Mouse (Mus musculus) MEL (cell line): ENCODE measurements around the gene Capn8. TPM values are rescaled to one million over a fixed set of nuclear protein-coding genes. Genes with fewer than 3 reads are reported as not detected.

Experiments
- DNase-seq: peaks from one replicate; pipeline ENCODE4 v3.0.0; 2011; ENCODE audit warnings: low read depth, low spot score
- H3K27ac ChIP-seq: 2 replicates; pipeline ENCODE4 v1.5.1; 2012; ENCODE audit warnings: low read depth, mild to moderate bottlenecking, control low read depth, low read length, moderate library complexity; ENCODE audit not compliant: control insufficient read depth
- H3K27me3 ChIP-seq, 2 experiments: fragments of 150-350 bp in 1 of 2; sonication (generic) in 1 of 2; 2 replicates each; pipeline ENCODE4 v1.6.1; 2012; ENCODE audit warnings: low read length in 2 of 2, mild to moderate bottlenecking in 2 of 2, improper control_type of control experiment in 1 of 2, moderate library complexity in 1 of 2; ENCODE audit not compliant: insufficient read depth in 2 of 2, control insufficient read depth in 1 of 2
- H3K36me3 ChIP-seq, 2 experiments: 2 replicates each; pipeline ENCODE4 v1.6.1; 2012 to 2014; ENCODE audit warnings: low read length in 2 of 2, improper control_type of control experiment in 1 of 2, inconsistent platforms in 1 of 2, mild to moderate bottlenecking in 1 of 2; ENCODE audit not compliant: insufficient read depth in 2 of 2, control insufficient read depth in 1 of 2
- H3K4me1 ChIP-seq, 2 experiments: fragments of 150-350 bp in 1 of 2; sonication (generic) in 1 of 2; 2 replicates each; pipeline ENCODE4 v1.6.1; 2012; ENCODE audit warnings: low read length in 2 of 2, improper control_type of control experiment in 1 of 2, mild to moderate bottlenecking in 1 of 2; ENCODE audit not compliant: insufficient read depth in 2 of 2, control insufficient read depth in 1 of 2
- H3K4me3 ChIP-seq, 2 experiments: fragments of 150-350 bp in 1 of 2; sonication (generic) in 1 of 2; 2 replicates each; pipeline ENCODE4 v1.5.1; 2012; ENCODE audit warnings: low read depth in 2 of 2, low read length in 2 of 2, mild to moderate bottlenecking in 2 of 2, moderate library complexity in 2 of 2, control low read depth in 1 of 2, improper control_type of control experiment in 1 of 2; ENCODE audit not compliant: control insufficient read depth in 1 of 2, insufficient read depth in 1 of 2
- H3K79me2 ChIP-seq: 2 replicates; pipeline ENCODE4 v1.6.1; 2012; ENCODE audit warnings: mild to moderate bottlenecking, low read length, moderate library complexity; ENCODE audit not compliant: control insufficient read depth, poor library complexity, insufficient read depth
- H3K9ac ChIP-seq: 2 replicates; pipeline ENCODE4 v1.6.1; 2012; ENCODE audit warnings: low read depth, mild to moderate bottlenecking, control low read depth, low read length, moderate library complexity; ENCODE audit not compliant: control insufficient read depth, poor library complexity, severe bottlenecking
- H3K9me3 ChIP-seq: fragments of 150-350 bp; sonication (generic); replicated peaks from 2 replicates; pipeline ENCODE4 v1.6.1; 2012; ENCODE audit warnings: mild to moderate bottlenecking, low read length, improper control_type of control experiment, moderate library complexity; ENCODE audit not compliant: insufficient read depth
- BHLHE40 ChIP-seq: IDR thresholded peaks from 2 replicates; pipeline ENCODE4 v1.6.1; 2012; ENCODE audit warnings: low read depth, mild to moderate bottlenecking, inconsistent platforms, low read length, improper control_type of control experiment, borderline replicate concordance
- CTCF ChIP-seq, 3 experiments: IDR thresholded peaks in 2 of 3; conservative IDR thresholded peaks in 1 of 3; 2 replicates each; pipeline ENCODE4 v1.5.1; 2011 to 2012; ENCODE audit warnings: low read length in 3 of 3, low read depth in 2 of 3, mild to moderate bottlenecking in 2 of 3, improper control_type of control experiment in 1 of 3, inconsistent platforms in 1 of 3, mixed read lengths in 1 of 3, moderate library complexity in 1 of 3; ENCODE audit not compliant: control insufficient read depth in 1 of 3, insufficient read depth in 1 of 3, poor library complexity in 1 of 3, severe bottlenecking in 1 of 3
- E2F4 ChIP-seq: IDR thresholded peaks from 2 replicates; pipeline ENCODE4 v1.6.1; 2011; ENCODE audit warnings: low read depth, low read length, improper control_type of control experiment, borderline replicate concordance
- EP300 ChIP-seq, 2 experiments: IDR thresholded peaks; 2 replicates each; pipeline ENCODE4 v1.6.1; 2011; ENCODE audit warnings: improper control_type of control experiment in 2 of 2, low read length in 2 of 2, low read depth in 1 of 2, mild to moderate bottlenecking in 1 of 2
- ETS1 ChIP-seq: IDR thresholded peaks from 2 replicates; pipeline ENCODE4 v1.6.1; 2012; ENCODE audit warnings: low read depth, mild to moderate bottlenecking, inconsistent platforms, low read length, improper control_type of control experiment, moderate library complexity
- GATA1 ChIP-seq: IDR thresholded peaks from 2 replicates; pipeline ENCODE4 v1.6.1; 2011; ENCODE audit warnings: low read depth, low read length, improper control_type of control experiment
- JUND ChIP-seq: IDR thresholded peaks from 2 replicates; pipeline ENCODE4 v1.6.1; 2011; ENCODE audit warnings: low read depth, mild to moderate bottlenecking, improper control_type of control experiment, low read length
- KAT2A ChIP-seq: conservative IDR thresholded peaks from 2 replicates; pipeline ENCODE4 v1.6.1; 2012; ENCODE audit warnings: low read depth, low read length, improper control_type of control experiment, inconsistent platforms
- MAX ChIP-seq: IDR thresholded peaks from 2 replicates; pipeline ENCODE4 v1.6.1; 2011; ENCODE audit warnings: low read length, improper control_type of control experiment
- MAZ ChIP-seq: IDR thresholded peaks from 2 replicates; pipeline ENCODE4 v1.6.1; 2012; ENCODE audit warnings: low read depth, mild to moderate bottlenecking, inconsistent platforms, low read length, improper control_type of control experiment
- MEF2A ChIP-seq: IDR thresholded peaks from 2 replicates; pipeline ENCODE4 v1.6.1; 2014; ENCODE audit warnings: low read depth, mild to moderate bottlenecking, inconsistent platforms, low read length, improper control_type of control experiment; ENCODE audit not compliant: poor library complexity, insufficient replicate concordance, severe bottlenecking; ENCODE audit errors: extremely low read depth
- MYC ChIP-seq: IDR thresholded peaks from 2 replicates; pipeline ENCODE4 v1.6.1; 2011; ENCODE audit warnings: low read depth, mild to moderate bottlenecking, low read length, improper control_type of control experiment, moderate library complexity
- NELFE ChIP-seq: IDR thresholded peaks from 2 replicates; pipeline ENCODE4 v1.6.1; 2011; ENCODE audit warnings: low read depth, low read length, improper control_type of control experiment
- NRF1 ChIP-seq: IDR thresholded peaks from 2 replicates; pipeline ENCODE4 v1.6.1; 2014; ENCODE audit warnings: low read depth, mild to moderate bottlenecking, inconsistent platforms, low read length, improper control_type of control experiment, moderate library complexity; ENCODE audit not compliant: poor library complexity, insufficient read depth, severe bottlenecking
- RAD21 ChIP-seq: IDR thresholded peaks from 2 replicates; pipeline ENCODE4 v1.6.1; 2011; ENCODE audit warnings: mild to moderate bottlenecking, low read depth, low read length, improper control_type of control experiment
- SIN3A ChIP-seq: IDR thresholded peaks from 2 replicates; pipeline ENCODE4 v1.6.1; 2012; ENCODE audit warnings: low read length, improper control_type of control experiment, inconsistent platforms
- SMC3 ChIP-seq: IDR thresholded peaks from 2 replicates; pipeline ENCODE4 v1.6.1; 2011; ENCODE audit warnings: low read depth, low read length, improper control_type of control experiment
- TAL1 ChIP-seq: IDR thresholded peaks from 2 replicates; pipeline ENCODE4 v1.6.1; 2012; ENCODE audit warnings: mild to moderate bottlenecking, inconsistent platforms, low read length, moderate library complexity, mixed read lengths
- TBP ChIP-seq: IDR thresholded peaks from 2 replicates; pipeline ENCODE4 v1.8.0; 2011; ENCODE audit warnings: low read depth, low read length, improper control_type of control experiment
- UBTF ChIP-seq: IDR thresholded peaks from 2 replicates; pipeline ENCODE4 v1.6.1; 2012; ENCODE audit warnings: low read depth, mild to moderate bottlenecking, inconsistent platforms, low read length, improper control_type of control experiment, moderate library complexity, borderline replicate concordance; ENCODE audit not compliant: insufficient read depth
- ZC3H11A ChIP-seq: IDR thresholded peaks from 2 replicates; pipeline ENCODE4 v1.6.1; 2012; ENCODE audit warnings: low read depth, mild to moderate bottlenecking, inconsistent platforms, low read length, improper control_type of control experiment
- ZKSCAN1 ChIP-seq: IDR thresholded peaks from 2 replicates; pipeline ENCODE4 v1.6.1; 2012; ENCODE audit warnings: low read depth, mild to moderate bottlenecking, inconsistent platforms, low read length, improper control_type of control experiment, moderate library complexity
- polyA plus RNA-seq, 2 experiments: library from polyadenylated mRNA; stranded (reverse) in 1 of 2; unstranded in 1 of 2; fragments of >175 nt in 1 of 2; fragments of >200 nt in 1 of 2; gene quantifications; 2 replicates each; pipeline versions ENCODE4 v1.2.1 to v1.2.4; 2012; ENCODE audit warnings: low replicate concordance in 2 of 2, low read depth in 1 of 2; ENCODE audit not compliant: insufficient read length in 2 of 2, insufficient read depth in 1 of 2, missing spikeins in 1 of 2
- total RNA-seq: library from RNA; depleted of rRNA; stranded (reverse); fragments of 300-350 nt; gene quantifications from 2 replicates; pipeline ENCODE4 v1.2.3, GENCODE M21; 2012

The Capn8 gene
- total and polyA plus RNA-seq, 3 experiments: not detected

DNA sequence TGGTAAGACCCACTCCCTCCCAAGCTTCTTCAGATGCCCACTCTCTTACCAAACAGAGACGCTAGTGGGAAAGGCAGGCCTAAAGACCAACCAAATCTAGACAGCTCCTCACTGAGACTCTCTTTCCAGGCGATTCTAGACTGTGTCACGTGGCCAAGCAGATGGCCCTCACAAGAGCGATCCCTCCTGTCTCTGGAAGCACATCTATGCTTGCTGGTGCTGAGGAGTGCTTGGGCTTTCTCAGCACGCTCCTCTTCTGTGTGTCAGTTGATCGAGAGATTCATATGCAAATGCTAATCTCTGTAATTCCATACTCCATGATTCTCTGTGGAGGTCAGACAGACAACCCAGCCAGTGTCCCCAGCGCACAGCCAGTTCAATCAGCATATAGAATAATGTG, 26.7 kb downstream of the Capn8 start:
- H3K4me3 ChIP-seq: no peak overlapping the region
- no peaks in the 10 kb centered on the region for H3K9me3 ChIP-seq
- no peak for TF ChIP-seq KAT2A
- TF ChIP-seq MYC: no peak
- TF ChIP-seq SIN3A: no peak
- no peak for TF ChIP-seq E2F4
- no peak for TF ChIP-seq UBTF
- no peak for TF ChIP-seq JUND
- no peak for TF ChIP-seq CTCF (IDR thresholded peaks at IDR 0.05 in 2 of 3, conservative IDR thresholded peaks at IDR 0.05 in 1 of 3; ENCODE audit: control insufficient read depth in 1 of 3, insufficient read depth in 1 of 3, low read depth in 2 of 3, low read length in 3 of 3, poor library complexity in 1 of 3, severe bottlenecking in 1 of 3)
- TF ChIP-seq GATA1: no peak
- no peak for TF ChIP-seq EP300 (IDR thresholded peaks at IDR 0.05; ENCODE audit: low read depth in 1 of 2, low read length in 2 of 2)
- TF ChIP-seq MAX: no peak
- TF ChIP-seq TAL1: no peak
- TF ChIP-seq ZC3H11A: no peak
- TF ChIP-seq NELFE: no peak
- TF ChIP-seq ETS1: no peak
- no peak for TF ChIP-seq RAD21
- TF ChIP-seq MAZ: no peak
- no peak for TF ChIP-seq MEF2A
- H3K27me3 ChIP-seq: no peaks in the 10 kb centered on the region
- no peaks in the 10 kb centered on the region for H3K36me3 ChIP-seq
- H3K9ac ChIP-seq: no peak overlapping the region
- H3K79me2 ChIP-seq: no peaks in the 10 kb centered on the region
- H3K27ac ChIP-seq: no peak overlapping the region
- no peaks in the 10 kb centered on the region for H3K4me1 ChIP-seq
- no peak for DNase-seq

DNA sequence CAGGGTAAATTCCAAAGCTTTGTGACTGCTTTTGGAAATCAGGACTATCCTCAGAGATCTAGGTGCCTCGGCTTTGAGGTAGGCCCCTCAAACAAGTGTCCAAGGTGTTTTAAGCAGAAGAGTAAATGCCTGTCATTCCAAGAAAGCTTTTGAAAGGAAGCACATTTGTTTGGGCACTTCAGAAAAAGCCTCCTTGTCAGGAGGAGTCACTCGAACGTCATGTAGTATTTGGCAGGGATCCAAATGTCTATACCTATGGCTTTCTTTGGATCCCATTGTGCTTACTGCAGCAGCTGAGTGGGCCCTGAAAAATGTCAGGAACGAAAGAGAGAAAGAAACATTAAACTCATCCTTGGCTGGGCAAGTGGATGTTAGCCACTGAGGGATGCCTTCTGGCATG, 27.6 kb downstream of the Capn8 start:
- DNase-seq: no peak
- no peaks in the 10 kb centered on the region for H3K9me3 ChIP-seq

More for the DNA sequence above, 27.6 kb downstream of the Capn8 start:
- no peak overlapping the region for H3K9ac ChIP-seq
- H3K27ac ChIP-seq: no peak overlapping the region
- TF ChIP-seq BHLHE40: no peak
- no peak for TF ChIP-seq TBP
- TF ChIP-seq SMC3: no peak
- no peak for TF ChIP-seq SIN3A
- TF ChIP-seq MYC: no peak
- TF ChIP-seq ZKSCAN1: no peak
- no peak for TF ChIP-seq NRF1
- no peak for TF ChIP-seq NELFE
- no peaks in the 10 kb centered on the region for H3K4me1 ChIP-seq
- no peak overlapping the region for H3K4me3 ChIP-seq
- no peaks in the 10 kb centered on the region for H3K27me3 ChIP-seq
- H3K79me2 ChIP-seq: no peaks in the 10 kb centered on the region
- no peaks in the 10 kb centered on the region for H3K36me3 ChIP-seq
